In genomic region chr5:77244331-77244987, GRCm38 (mm10) we compare ENCODE assay signal across 12 mouse cellular contexts. TPM values are rescaled to one million over a fixed set of nuclear protein-coding genes. Genes with fewer than 3 reads are reported as not detected.
DNase-seq lines count a peak whose midpoint lies in the region; ATAC-seq lines count a peak whose summit lies in the region.
"Had no signal": no experiment of that assay in that cellular context is flagged by ENCODE, and none has a peak within 500 bp of the region (broad histone marks: within the 10 kb centered on the region; RNA-seq: fewer than 3 reads in every experiment).

No protein-coding gene starts in this region.

- peak; percentile 25 to 31 for DNase-seq in layer of hippocampus, postnatal 10 days (ENCODE audit: low spot score in 2 of 2)
- DNase-seq in layer of hippocampus, postnatal 25 days (ENCODE audit: extremely low spot score in 1 of 2, low spot score in 1 of 2): no peak
- peak; percentile 35 for DNase-seq in forelimb bud, embryonic 11.5 days (ENCODE audit: low read depth, low spot score)
- DNase-seq in midbrain, embryonic 14.5 days: peak; percentile 57
- no peak for DNase-seq in T-cell, adult 2 months (ENCODE audit: low spot score)
- DNase-seq: adrenal gland, postnatal 25 days; cerebellum, postnatal 14 days; gastrocnemius, postnatal 25 days; lung, embryonic 14.5 days had no signal

- H3K36me3 ChIP-seq in embryonic facial prominence, embryonic 13.5 days: no peaks in the 10 kb centered on the region
- no peaks in the 10 kb centered on the region for H3K36me3 ChIP-seq in midbrain, embryonic 14.5 days (ENCODE audit: control insufficient read depth, insufficient read depth, low read length)

- no peak overlapping the region for H3K9ac ChIP-seq in embryonic facial prominence, embryonic 13.5 days
- no peak overlapping the region for H3K9ac ChIP-seq in midbrain, embryonic 14.5 days (replicated peaks; ENCODE audit: low read length)
- H3K9ac ChIP-seq: lung, embryonic 14.5 days had no signal

- peak; percentile 63; the same call in 1 of the 2 replicates for ATAC-seq in embryonic facial prominence, embryonic 13.5 days (ENCODE audit: insufficient number of reproducible peaks, insufficient read depth, low FRiP score, low TSS enrichment, low read depth)
- ATAC-seq in midbrain, embryonic 14.5 days (ENCODE audit: low FRiP score, low TSS enrichment): no peak
- ATAC-seq in activated CD4-positive, CD25-positive, alpha-beta regulatory T cell, adult 4 months: no peak

- H3K27me3 ChIP-seq in embryonic facial prominence, embryonic 13.5 days: no peaks in the 10 kb centered on the region
- H3K27me3 ChIP-seq in midbrain, embryonic 14.5 days (ENCODE audit: control insufficient read depth, insufficient read depth, low read length): no peaks in the 10 kb centered on the region

- H3K9me3 ChIP-seq in embryonic facial prominence, embryonic 13.5 days: no peaks in the 10 kb centered on the region
- H3K9me3 ChIP-seq in midbrain, embryonic 14.5 days (ENCODE audit: control insufficient read depth, low read length): no peaks in the 10 kb centered on the region

- no peak overlapping the region for H3K4me3 ChIP-seq in embryonic facial prominence, embryonic 13.5 days
- no peak overlapping the region for H3K4me3 ChIP-seq in midbrain, embryonic 14.5 days (replicated peaks; ENCODE audit: low read depth, low read length)
- H3K4me3 ChIP-seq: left cerebral cortex, adult 2 months had no signal

- WGBS in embryonic facial prominence, embryonic 13.5 days: 25% methylated on average over 8 of the region's 8 CpGs
- 27% methylated on average over 8 of the region's 8 CpGs for WGBS in midbrain, embryonic 14.5 days

- H3K4me1 ChIP-seq in embryonic facial prominence, embryonic 13.5 days: peaks cover 22% of the 10 kb centered on the region
- peaks cover 4% of the 10 kb centered on the region; the same call in 1 of the 2 replicates for H3K4me1 ChIP-seq in midbrain, embryonic 14.5 days (ENCODE audit: control insufficient read depth, insufficient read depth, low read length)

- no peak overlapping the region for H3K27ac ChIP-seq in embryonic facial prominence, embryonic 13.5 days
- H3K27ac ChIP-seq in midbrain, embryonic 14.5 days (replicated peaks; ENCODE audit: low read depth, low read length): no peak overlapping the region
- H3K27ac ChIP-seq: left cerebral cortex, adult 2 months had no signal

- H3K4me2 ChIP-seq in embryonic facial prominence, embryonic 13.5 days: no peak overlapping the region
- no peak overlapping the region for H3K4me2 ChIP-seq in midbrain, embryonic 14.5 days (ENCODE audit: low read length)

RNA-seq across cellular contexts. Expression of gene Rest, which starts 20.8 kb away (rescaled TPM):
- 1 to 10 TPM; 6.0 to 6.1 TPM for total RNA-seq in layer of hippocampus, postnatal 10 days (2021)
- 1 to 10 TPM; 4.4 to 5.4 TPM for total RNA-seq in layer of hippocampus, postnatal 25 days (2021)
- polyA plus RNA-seq in embryonic facial prominence, embryonic 13.5 days (2015; fragmentation: Nextera tagmentation; extraction: Ambion mirVana): 55.9 and 57.5 TPM in 2 replicates
- 5.6 and 8.4 TPM in 2 replicates for polyA plus RNA-seq in midbrain, embryonic 14.5 days (2014; fragmentation: Nextera tagmentation; extraction: Ambion mirVana)
- polyA plus RNA-seq in activated CD4-positive, CD25-positive, alpha-beta regulatory T cell, adult 4 months (2017; shearing (Covaris generic)): 10 to 100 TPM; 16.3 to 17.6 TPM

RNA-seq across cellular contexts. Expression of gene Spink2, which starts 33.2 kb away (rescaled TPM):
- not detected for total RNA-seq in layer of hippocampus, postnatal 10 days (2021)
- not detected for total RNA-seq in layer of hippocampus, postnatal 25 days (2021)
- 0.72 and 0.91 TPM in 2 replicates for polyA plus RNA-seq in embryonic facial prominence, embryonic 13.5 days (2015; fragmentation: Nextera tagmentation; extraction: Ambion mirVana)
- 0.38 TPM in 1 of 2 replicates, not detected in the other for polyA plus RNA-seq in midbrain, embryonic 14.5 days (2014; fragmentation: Nextera tagmentation; extraction: Ambion mirVana)
- polyA plus RNA-seq in activated CD4-positive, CD25-positive, alpha-beta regulatory T cell, adult 4 months (2017; shearing (Covaris generic)): under 1 TPM in 1 of 2 experiments, not detected in 1; 0.73 TPM
- total RNA-seq: adrenal gland, postnatal 25 days; gastrocnemius, postnatal 25 days; left cerebral cortex, adult 2 months had no signal

Comparison
In these comparisons a context has a peak if more than half of its experiments do, and no peak if none do; other contexts are left out.
1. DNase-seq: peak in layer of hippocampus, postnatal 10 days (2 of 2), forelimb bud, embryonic 11.5 days (single experiment) and midbrain, embryonic 14.5 days (single experiment); none in layer of hippocampus, postnatal 25 days (0 of 2) and T-cell, adult 2 months (single experiment).